Mouse (Mus musculus) midbrain, embryonic 14.5 days (tissue): ENCODE measurements at regions not wholly inside any gene's neighbourhood (a gene's known extent, or its start where the extent isn't known, plus 50 kb on each side); places are given as distances from the start of the nearest gene placed in this dataset.
"Not testable (repeated sequence)": the region's sequence is repeated elsewhere in the genome, so short reads cannot be mapped to it uniquely, and the experiment has no call there.

ENCODE experiments used
- ATAC-seq: fragments of 200-750 bp; cut with Nextera tagmentation; 2 replicates; pipeline ENCODE4 v1.8.0; 2017; ENCODE audit warnings: moderate number of reproducible peaks, moderate library complexity; ENCODE audit not compliant: low FRiP score, low TSS enrichment
- DNase-seq: peaks from one replicate; pipeline ENCODE4 v3.0.0-alpha.2; 2015
- H3K27ac ChIP-seq: fragments of 300-500 bp; sonication (generic); replicated peaks from 2 replicates; pipeline ENCODE4 v1.5.1; 2014; ENCODE audit warnings: mild to moderate bottlenecking, low read depth, low read length, moderate library complexity
- H3K27me3 ChIP-seq: fragments of 300-500 bp; sonication (generic); 2 replicates; pipeline ENCODE4 v1.6.1; 2014; ENCODE audit warnings: low read length, control low read depth, mixed read lengths; ENCODE audit not compliant: control insufficient read depth, insufficient read depth
- H3K36me3 ChIP-seq: fragments of 300-500 bp; sonication (generic); 2 replicates; pipeline ENCODE4 v1.6.1; 2014; ENCODE audit warnings: low read length, control low read depth; ENCODE audit not compliant: control insufficient read depth, insufficient read depth
- H3K4me1 ChIP-seq: fragments of 300-500 bp; sonication (generic); 2 replicates; pipeline ENCODE4 v1.6.1; 2014; ENCODE audit warnings: mild to moderate bottlenecking, antibody characterized with exemption, low read length, control low read depth; ENCODE audit not compliant: control insufficient read depth, insufficient read depth
- H3K4me2 ChIP-seq: fragments of 300-500 bp; sonication (generic); 2 replicates; pipeline ENCODE4 v1.6.1; 2014; ENCODE audit warnings: mild to moderate bottlenecking, low read length, moderate library complexity
- H3K4me3 ChIP-seq: fragments of 300-500 bp; sonication (generic); replicated peaks from 2 replicates; pipeline ENCODE4 v1.5.1; 2014; ENCODE audit warnings: low read depth, low read length
- H3K9ac ChIP-seq: fragments of 300-500 bp; sonication (generic); replicated peaks from 2 replicates; pipeline ENCODE4 v1.6.1; 2014; ENCODE audit warnings: mild to moderate bottlenecking, low read length, moderate library complexity
- H3K9me3 ChIP-seq: fragments of 300-500 bp; sonication (generic); 2 replicates; pipeline ENCODE4 v1.6.1; 2016; ENCODE audit warnings: low read length, control low read depth, mixed read lengths; ENCODE audit not compliant: control insufficient read depth
- WGBS: fragments of 180-500 bp; shearing (Covaris S2); extraction: QIAGEN DNeasy Blood & Tissue Kit; methylation state at CpG from one replicate; pipeline ENCODE4 v1.1.7; 2014; 5-methylcytosine and 5-hydroxymethylcytosine counted together

DNA sequence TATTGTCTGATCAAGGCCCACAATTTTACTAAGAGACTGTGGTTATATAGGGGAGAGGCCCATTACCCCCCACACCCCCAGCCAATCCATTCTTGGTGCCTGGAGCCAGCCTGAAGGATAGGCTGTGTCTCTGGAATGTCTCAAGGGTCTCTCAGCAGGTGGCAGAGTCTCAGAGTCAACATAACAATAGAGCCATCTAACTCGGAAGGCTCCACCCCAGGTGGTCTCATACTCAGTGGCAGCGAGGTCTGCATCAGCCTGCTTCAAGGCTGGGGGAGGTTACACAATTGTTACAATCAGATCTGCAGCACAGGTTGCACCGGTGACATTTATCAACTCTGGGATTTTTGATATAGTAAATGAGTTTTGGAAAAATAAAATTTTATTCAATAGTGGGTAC lies 2513.1 kb upstream of the Gm12353 start:
- no peak for DNase-seq
- no peak overlapping the region for H3K4me2 ChIP-seq

GRCm38 (mm10) chr4:17107916-17108315 lies 2497.3 kb upstream of the Gm12353 start:
- H3K27ac ChIP-seq, DNase-seq, H3K9ac ChIP-seq, H3K4me2 ChIP-seq, H3K4me1 ChIP-seq, ATAC-seq, H3K9me3 ChIP-seq, H3K36me3 ChIP-seq, H3K27me3 ChIP-seq, H3K4me3 ChIP-seq: not testable (repeated sequence)

More for the DNA sequence above, 2513.1 kb upstream of the Gm12353 start:
- Histone ChIP-seq H3K4me3 (no peak overlapping the region), H3K4me1 (no peaks in the 10 kb centered on the region), H3K9ac (no peak overlapping the region), H3K36me3 (no peaks in the 10 kb centered on the region), H3K27ac (no peak overlapping the region), H3K9me3 (no peaks in the 10 kb centered on the region), H3K27me3 (no peaks in the 10 kb centered on the region)
- peak; percentile 40; the same call in 1 of the 2 replicates for ATAC-seq
- WGBS, result 4% methylated on average over 3 of the region's 3 CpGs
